Mouse (Mus musculus) forebrain, embryonic 12.5 days (tissue): ENCODE data around the gene Tcl1b3. TPM values are rescaled to one million over a fixed set of nuclear protein-coding genes. Genes with fewer than 3 reads are reported as not detected.
"Not testable (repeated sequence)": the region's sequence is repeated elsewhere in the genome, so short reads cannot be mapped to it uniquely, and the experiment has no call there.

Experiments
- ATAC-seq: fragments of 200-750 bp; cut with Nextera tagmentation; 2 replicates; pipeline ENCODE4 v1.8.0; 2017; ENCODE audit warnings: moderate TSS enrichment; ENCODE audit not compliant: low FRiP score
- H3K27ac ChIP-seq: fragments of 300-500 bp; sonication (generic); 2 replicates; pipeline ENCODE4 v1.5.1; 2016; ENCODE audit warnings: mild to moderate bottlenecking
- H3K27me3 ChIP-seq: fragments of 300-500 bp; sonication (generic); 2 replicates; pipeline ENCODE4 v1.6.1; 2016; ENCODE audit warnings: mild to moderate bottlenecking
- H3K36me3 ChIP-seq: fragments of 300-500 bp; sonication (generic); replicated peaks from 2 replicates; pipeline ENCODE4 v1.6.1; 2016; ENCODE audit warnings: mild to moderate bottlenecking
- H3K4me1 ChIP-seq: fragments of 300-500 bp; sonication (generic); 2 replicates; pipeline ENCODE4 v1.6.1; 2016
- H3K4me2 ChIP-seq: fragments of 300-500 bp; sonication (generic); 2 replicates; pipeline ENCODE4 v1.6.1; 2016; ENCODE audit warnings: mild to moderate bottlenecking, moderate library complexity
- H3K4me3 ChIP-seq: fragments of 300-500 bp; sonication (generic); replicated peaks from 2 replicates; pipeline ENCODE4 v1.5.1; 2016; ENCODE audit warnings: mild to moderate bottlenecking
- H3K9ac ChIP-seq: fragments of 300-500 bp; sonication (generic); 2 replicates; pipeline ENCODE4 v1.6.1; 2016; ENCODE audit warnings: mild to moderate bottlenecking
- H3K9me3 ChIP-seq: fragments of 300-500 bp; sonication (generic); 2 replicates; pipeline ENCODE4 v1.6.1; 2016
- WGBS: fragments of 180-500 bp; shearing (Covaris S2); methylation state at CpG from one replicate; pipeline ENCODE4 v1.1.7; 2016; 5-methylcytosine and 5-hydroxymethylcytosine counted together
- polyA plus RNA-seq: library from polyadenylated mRNA; unstranded; fragments of >200 nt; fragmentation: Nextera tagmentation; extraction: Ambion mirVana; gene quantifications from 2 replicates; pipeline ENCODE4 v1.2.1, GENCODE M21; 2016

The Tcl1b3 gene
- polyA plus RNA-seq, 1 experiment from 2014 or later: not detected

- H3K4me1 ChIP-seq, H3K4me3 ChIP-seq, H3K9me3 ChIP-seq, H3K36me3 ChIP-seq, H3K27me3 ChIP-seq, H3K4me2 ChIP-seq, H3K9ac ChIP-seq, H3K27ac ChIP-seq, ATAC-seq: not testable (repeated sequence)
- WGBS: 15% methylated on average over 7 of the region's 7 CpGs
Measured at GRCm38 (mm10) chr12:105199684-105200497, 9.0 kb downstream of the Tcl1b3 start.

- not testable (repeated sequence) for H3K27me3 ChIP-seq, H3K4me3 ChIP-seq, H3K27ac ChIP-seq, H3K4me1 ChIP-seq, H3K4me2 ChIP-seq, H3K9me3 ChIP-seq, H3K9ac ChIP-seq, ATAC-seq, H3K36me3 ChIP-seq
- WGBS: 79% methylated on average over 1 of the region's 1 CpGs
Measured at GRCm38 (mm10) chr12:105201657-105202056, 10.8 kb downstream of the Tcl1b3 start, which contains the start of gene Tcl1b4. Gene Tcl1b4, plus strand, starts transcription at chr12:105201957.

DNA sequence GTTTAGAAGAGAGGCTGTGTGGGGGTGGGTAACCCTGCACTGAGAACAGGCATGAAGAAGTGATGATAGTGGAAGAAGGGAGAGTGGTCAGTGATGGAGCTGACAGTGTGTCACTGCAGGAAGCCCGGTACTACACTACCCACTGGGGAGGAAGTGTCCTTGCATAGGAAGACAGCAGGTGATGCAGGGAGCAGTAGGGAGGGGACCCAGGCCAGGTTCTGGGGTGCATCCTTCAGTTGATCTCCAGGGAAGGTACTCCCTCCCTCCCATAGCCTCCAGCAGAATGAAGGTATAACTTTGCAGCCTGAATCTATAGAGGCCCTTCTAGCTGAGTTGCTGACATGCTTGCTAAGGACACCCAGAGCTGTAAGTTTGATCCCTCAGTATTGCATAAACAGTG, 16.2 kb downstream of the Tcl1b3 start:
- no peak overlapping the region for H3K4me3 ChIP-seq
- 65% methylated on average over 1 of the region's 1 CpGs for WGBS
- no peak overlapping the region for H3K9ac ChIP-seq
- H3K36me3 ChIP-seq: no peaks in the 10 kb centered on the region
- no peak for ATAC-seq
- no peaks in the 10 kb centered on the region for H3K9me3 ChIP-seq
- no peaks in the 10 kb centered on the region for H3K27me3 ChIP-seq
- H3K4me2 ChIP-seq: no peak overlapping the region
- no peak overlapping the region for H3K27ac ChIP-seq
- peaks cover 6% of the 10 kb centered on the region; the same call in 1 of the 2 replicates for H3K4me1 ChIP-seq

- Histone ChIP-seq H3K36me3 (no peaks in the 10 kb centered on the region), H3K27me3 (no peaks in the 10 kb centered on the region), H3K9me3 (no peaks in the 10 kb centered on the region), H3K27ac (no peak overlapping the region), H3K9ac (no peak overlapping the region; the same call in 1 of the 2 replicates), H3K4me2 (no peak overlapping the region), H3K4me1 (peaks cover 6% of the 10 kb centered on the region; the same call in 1 of the 2 replicates), H3K4me3 (no peak overlapping the region)
- 93% methylated on average over 1 of the region's 1 CpGs for WGBS
- no peak for ATAC-seq
Measured at GRCm38 (mm10) chr12:105208441-105208840, 17.6 kb downstream of the Tcl1b3 start.

- Histone ChIP-seq H3K4me2 (no peak overlapping the region), H3K9ac (no peak overlapping the region), H3K36me3 (no peaks in the 10 kb centered on the region), H3K27ac (no peak overlapping the region), H3K9me3 (no peaks in the 10 kb centered on the region), H3K4me1 (peaks cover 6% of the 10 kb centered on the region; the same call in 1 of the 2 replicates), H3K27me3 (no peaks in the 10 kb centered on the region), H3K4me3 (no peak overlapping the region)
- ATAC-seq: no peak
- WGBS: 93% methylated on average over 7 of the region's 7 CpGs
Measured at GRCm38 (mm10) chr12:105209231-105209630, 18.4 kb downstream of the Tcl1b3 start.

DNA sequence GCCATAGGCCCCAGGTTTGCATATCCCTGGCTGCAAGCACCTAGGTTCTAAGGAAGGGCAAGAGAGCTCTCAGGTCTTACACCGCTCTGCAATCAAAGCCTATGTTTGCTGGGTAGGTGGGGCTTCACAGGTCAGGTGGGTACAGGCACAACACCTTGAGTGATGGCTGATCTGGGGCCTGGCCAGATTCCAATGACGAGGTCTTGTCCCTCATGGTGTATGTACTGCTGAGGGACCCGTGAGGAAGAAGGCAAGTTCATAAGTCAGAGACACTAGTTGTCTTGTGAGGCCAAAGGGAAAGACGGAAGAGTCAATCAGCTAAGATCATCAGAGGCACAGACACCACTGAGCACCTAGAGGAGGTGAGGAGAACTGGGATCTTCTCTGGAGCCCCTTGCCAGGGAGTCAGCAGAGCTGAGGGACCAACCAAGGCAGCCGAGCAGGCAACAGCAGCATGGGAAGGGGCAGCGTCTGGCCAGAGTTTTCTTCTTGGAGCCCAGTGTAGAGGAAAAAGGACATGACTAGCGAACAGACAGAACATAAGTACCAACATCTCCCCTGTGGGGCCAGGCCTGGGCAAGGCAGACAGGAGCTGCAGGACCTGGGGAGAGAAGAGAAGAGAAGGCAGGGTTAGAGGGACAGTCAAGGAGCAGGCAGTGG, 26.4 kb downstream of the Tcl1b3 start:
- Histone ChIP-seq H3K9me3 (no peaks in the 10 kb centered on the region), H3K4me3 (no peak overlapping the region), H3K4me2 (no peak overlapping the region), H3K36me3 (no peaks in the 10 kb centered on the region), H3K27ac (no peak overlapping the region), H3K9ac (no peak overlapping the region), H3K4me1 (no peaks in the 10 kb centered on the region), H3K27me3 (no peaks in the 10 kb centered on the region)
- ATAC-seq: no peak
- WGBS: 90% methylated on average over 7 of the region's 7 CpGs

DNA sequence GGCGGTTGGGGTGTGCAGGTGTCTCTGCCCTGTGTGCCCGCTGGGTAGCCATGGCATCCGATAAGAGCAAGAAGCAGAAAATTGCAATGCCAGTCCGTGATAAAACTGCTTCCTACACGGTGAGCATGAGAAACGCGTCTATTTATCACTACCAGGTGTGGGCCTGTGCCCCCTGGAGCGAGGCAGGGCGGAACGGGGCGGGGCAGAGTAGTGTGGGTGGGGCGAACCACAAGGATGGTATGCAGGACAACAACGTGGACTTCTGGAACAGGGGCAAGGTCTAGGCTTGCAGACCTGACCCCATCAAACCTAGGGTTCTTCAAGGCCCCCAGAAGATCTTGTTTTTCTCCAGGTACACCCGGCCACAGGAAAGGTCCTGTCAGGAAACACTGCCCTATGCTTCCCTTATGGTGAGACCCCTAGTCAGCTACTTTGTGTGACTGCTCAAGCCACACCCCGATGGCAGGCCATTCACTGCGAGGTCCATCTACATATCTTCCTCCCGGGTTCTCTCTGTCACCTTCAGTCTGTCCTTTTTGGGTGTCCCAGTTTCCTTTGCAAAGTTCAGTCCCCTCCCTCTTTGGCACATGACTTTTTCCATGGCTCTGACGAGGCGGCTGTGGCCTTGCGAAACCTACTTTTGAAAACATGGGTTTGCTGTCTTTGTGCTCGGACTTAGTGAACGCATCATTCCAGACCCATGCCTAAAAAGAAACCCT, 31.9 kb downstream of the Tcl1b3 start, which contains the start of gene Tcl1:
Gene Tcl1, minus strand, starts transcription at position 193 of the 719 bp plus-strand sequence.
- no peak within 1 kb of the TSS for H3K27ac ChIP-seq
- peaks cover 6% of the 10 kb centered on the region; the same call in 1 of the 2 replicates for H3K4me1 ChIP-seq

GRCm38 (mm10) chr12:105224621-105225320, 33.9 kb downstream of the Tcl1b3 start:
- no peak overlapping the region for H3K4me3 ChIP-seq
- no peaks in the 10 kb centered on the region for H3K36me3 ChIP-seq
- H3K27ac ChIP-seq: no peak overlapping the region
- H3K4me1 ChIP-seq: peaks cover 6% of the 10 kb centered on the region; the same call in 1 of the 2 replicates
- no peak for ATAC-seq
- 38% methylated on average over 16 of the region's 16 CpGs for WGBS
- no peaks in the 10 kb centered on the region for H3K9me3 ChIP-seq
- H3K9ac ChIP-seq: no peak overlapping the region
- no peaks in the 10 kb centered on the region for H3K27me3 ChIP-seq
- no peak overlapping the region for H3K4me2 ChIP-seq

More for the DNA sequence above, 31.9 kb downstream of the Tcl1b3 start, which contains the start of gene Tcl1:
- Histone ChIP-seq H3K4me3 (no peak within 1 kb of the TSS), H3K36me3 (no peaks in the 10 kb centered on the region), H3K9me3 (no peaks in the 10 kb centered on the region), H3K4me2 (no peak within 1 kb of the TSS), H3K27me3 (no peaks in the 10 kb centered on the region), H3K9ac (no peak within 1 kb of the TSS)
- WGBS: 90% methylated on average over 22 of the region's 22 CpGs
- no peak for ATAC-seq

- Histone ChIP-seq H3K4me1 (no peaks in the 10 kb centered on the region), H3K27ac (no peak overlapping the region), H3K4me3 (no peak overlapping the region), H3K27me3 (no peaks in the 10 kb centered on the region), H3K4me2 (no peak overlapping the region), H3K9me3 (no peaks in the 10 kb centered on the region), H3K36me3 (no peaks in the 10 kb centered on the region), H3K9ac (no peak overlapping the region)
- 66% methylated on average over 11 of the region's 11 CpGs for WGBS
- ATAC-seq: no peak
Measured at GRCm38 (mm10) chr12:105234362-105234761, 43.5 kb downstream of the Tcl1b3 start.

GRCm38 (mm10) chr12:105235091-105235490, 44.2 kb downstream of the Tcl1b3 start:
- no peak for ATAC-seq
- H3K9ac ChIP-seq: no peak overlapping the region
- no peak overlapping the region for H3K27ac ChIP-seq
- no peaks in the 10 kb centered on the region for H3K9me3 ChIP-seq
- H3K4me3 ChIP-seq: no peak overlapping the region
- H3K4me1 ChIP-seq: no peaks in the 10 kb centered on the region
- H3K4me2 ChIP-seq: no peak overlapping the region
- H3K36me3 ChIP-seq: no peaks in the 10 kb centered on the region
- no peaks in the 10 kb centered on the region for H3K27me3 ChIP-seq
- 80% methylated on average over 3 of the region's 3 CpGs for WGBS

- Histone ChIP-seq H3K27me3 (no peaks in the 10 kb centered on the region), H3K4me2 (no peak overlapping the region), H3K9ac (no peak overlapping the region), H3K27ac (no peak overlapping the region), H3K4me1 (no peaks in the 10 kb centered on the region), H3K9me3 (no peaks in the 10 kb centered on the region), H3K4me3 (no peak overlapping the region), H3K36me3 (no peaks in the 10 kb centered on the region)
- ATAC-seq: no peak
- 63% methylated on average over 9 of the region's 9 CpGs for WGBS
Measured at GRCm38 (mm10) chr12:105239060-105239459, 48.2 kb downstream of the Tcl1b3 start.
